Mouse (Mus musculus): ENCODE measurements around the gene Ackr1.
"Not testable (repeated sequence)": the region's sequence is repeated elsewhere in the genome, so short reads cannot be mapped to it uniquely, and the experiment has no call there.

Ackr1 gene

GRCm38 (mm10) chr1:173349192-173349591 lies 15.6 kb upstream of the Ackr1 start:
- DNase-seq (ENCODE audit: low spot score in 2 of 2) = no peak

GRCm38 (mm10) chr1:173348527-173348926 lies 15.0 kb upstream of the Ackr1 start:
- no peak for DNase-seq (ENCODE audit: low spot score in 2 of 2)

GRCm38 (mm10) chr1:173345112-173345511 lies 11.6 kb upstream of the Ackr1 start:
- no peak for DNase-seq (ENCODE audit: low spot score in 2 of 2)

GRCm38 (mm10) chr1:173343934-173344333 lies 10.4 kb upstream of the Ackr1 start:
- no peak for DNase-seq (ENCODE audit: low spot score in 2 of 2)

- no peak for DNase-seq (ENCODE audit: low spot score in 2 of 2)
Measured at GRCm38 (mm10) chr1:173342425-173342824, 8.9 kb upstream of the Ackr1 start.

- DNase-seq (ENCODE audit: low spot score in 2 of 2) = peak; percentile 18 to 37
Measured at GRCm38 (mm10) chr1:173339543-173339942, 6.0 kb upstream of the Ackr1 start.

GRCm38 (mm10) chr1:173337008-173337407 lies 3.5 kb upstream of the Ackr1 start:
- DNase-seq (ENCODE audit: low spot score in 2 of 2) = no peak

GRCm38 (mm10) chr1:173335903-173336302 lies 2.4 kb upstream of the Ackr1 start:
- no peak for DNase-seq (ENCODE audit: low spot score in 2 of 2)

GRCm38 (mm10) chr1:173332418-173332817 lies 1.1 kb downstream of the Ackr1 start:
- DNase-seq (ENCODE audit: low spot score in 2 of 2) = no peak

GRCm38 (mm10) chr1:173329743-173330142 lies 3.8 kb downstream of the Ackr1 start:
- DNase-seq (ENCODE audit: low spot score in 2 of 2) = no peak

- DNase-seq (ENCODE audit: low spot score in 2 of 2) = no peak
Measured at GRCm38 (mm10) chr1:173329185-173329584, 4.4 kb downstream of the Ackr1 start.

GRCm38 (mm10) chr1:173328446-173328845 lies 5.1 kb downstream of the Ackr1 start:
- no peak for DNase-seq (ENCODE audit: low spot score in 2 of 2)

- no peak for DNase-seq (ENCODE audit: low spot score in 2 of 2)
Measured at GRCm38 (mm10) chr1:173326552-173326951, 7.0 kb downstream of the Ackr1 start.

- DNase-seq (ENCODE audit: low spot score in 2 of 2) = no peak
Measured at GRCm38 (mm10) chr1:173325395-173325794, 8.2 kb downstream of the Ackr1 start.

GRCm38 (mm10) chr1:173324961-173325360 lies 8.6 kb downstream of the Ackr1 start:
- DNase-seq (ENCODE audit: low spot score in 2 of 2) = no peak

- DNase-seq (ENCODE audit: low spot score in 2 of 2) = peak in 1 of 2 experiments; percentile 11
Measured at GRCm38 (mm10) chr1:173323839-173324585, 9.5 kb downstream of the Ackr1 start.

GRCm38 (mm10) chr1:173322249-173322627 lies 11.3 kb downstream of the Ackr1 start:
- DNase-seq (ENCODE audit: low spot score in 2 of 2) = no peak

- no peak for DNase-seq (ENCODE audit: low spot score in 2 of 2)
Measured at GRCm38 (mm10) chr1:173321593-173322248, 11.8 kb downstream of the Ackr1 start.

GRCm38 (mm10) chr1:173317925-173318477 lies 15.5 kb downstream of the Ackr1 start:
- no peak for DNase-seq (ENCODE audit: low spot score in 2 of 2)

- DNase-seq (ENCODE audit: low spot score in 2 of 2) = no peak
Measured at GRCm38 (mm10) chr1:173315725-173316124, 17.8 kb downstream of the Ackr1 start.

GRCm38 (mm10) chr1:173313535-173314050 lies 20.0 kb downstream of the Ackr1 start:
- DNase-seq (ENCODE audit: low spot score in 2 of 2) = not testable (repeated sequence)

- not testable (repeated sequence) for DNase-seq (ENCODE audit: low spot score in 2 of 2)
Measured at GRCm38 (mm10) chr1:173302795-173303194, 30.8 kb downstream of the Ackr1 start.

Measured in urinary bladder, postnatal 36 days (tissue).